Mouse (Mus musculus): ENCODE results near the gene Snrnp70.
A peak's percentile ranks its signal among the peaks of the same experiment; 100 is the strongest.
"Not testable (repeated sequence)": the region's sequence is repeated elsewhere in the genome, so short reads cannot be mapped to it uniquely, and the experiment has no call there.

Gene Snrnp70

GRCm38 (mm10) chr7:45368178-45368577 is 27.4 kb downstream of the Snrnp70 start:
- DNase-seq (ENCODE audit: low read depth, low spot score), result no peak

- peak; percentile 91 for DNase-seq (ENCODE audit: low read depth, low spot score)
Measured at GRCm38 (mm10) chr7:45367020-45367880, 28.3 kb downstream of the Snrnp70 start.

- DNase-seq (ENCODE audit: low read depth, low spot score), result no peak
Measured at GRCm38 (mm10) chr7:45366652-45367019, 28.9 kb downstream of the Snrnp70 start, which contains the start of gene Ppfia3. Gene Ppfia3, minus strand, starts transcription at chr7:45367019.

- DNase-seq (ENCODE audit: low read depth, low spot score), result no peak
Measured at GRCm38 (mm10) chr7:45365742-45366651, 29.5 kb downstream of the Snrnp70 start.

GRCm38 (mm10) chr7:45363983-45364382 is 31.6 kb downstream of the Snrnp70 start:
- no peak for DNase-seq (ENCODE audit: low read depth, low spot score)

- no peak for DNase-seq (ENCODE audit: low read depth, low spot score)
Measured at GRCm38 (mm10) chr7:45362801-45363200, 32.7 kb downstream of the Snrnp70 start.

GRCm38 (mm10) chr7:45361243-45361804 is 34.2 kb downstream of the Snrnp70 start:
- DNase-seq (ENCODE audit: low read depth, low spot score), result peak; percentile 63

GRCm38 (mm10) chr7:45360404-45361125 is 35.0 kb downstream of the Snrnp70 start:
- no peak for DNase-seq (ENCODE audit: low read depth, low spot score)

- DNase-seq (ENCODE audit: low read depth, low spot score), result not testable (repeated sequence)
Measured at GRCm38 (mm10) chr7:45359081-45359480, 36.5 kb downstream of the Snrnp70 start.

- no peak for DNase-seq (ENCODE audit: low read depth, low spot score)
Measured at GRCm38 (mm10) chr7:45356087-45356486, 39.5 kb downstream of the Snrnp70 start.

- no peak for DNase-seq (ENCODE audit: low read depth, low spot score)
Measured at GRCm38 (mm10) chr7:45355318-45356020, 40.1 kb downstream of the Snrnp70 start.

GRCm38 (mm10) chr7:45353041-45353440 is 42.5 kb downstream of the Snrnp70 start:
- no peak for DNase-seq (ENCODE audit: low read depth, low spot score)

- DNase-seq (ENCODE audit: low read depth, low spot score), result no peak
Measured at GRCm38 (mm10) chr7:45346905-45347304, 48.6 kb downstream of the Snrnp70 start.

- no peak for DNase-seq (ENCODE audit: low read depth, low spot score)
Measured at GRCm38 (mm10) chr7:45343543-45343942, 52.0 kb downstream of the Snrnp70 start.

GRCm38 (mm10) chr7:45342081-45342480 is 53.5 kb downstream of the Snrnp70 start:
- no peak for DNase-seq (ENCODE audit: low read depth, low spot score)

- peak; percentile 50 for DNase-seq (ENCODE audit: low read depth, low spot score)
Measured at GRCm38 (mm10) chr7:45341303-45341702, 54.2 kb downstream of the Snrnp70 start.

- no peak for DNase-seq (ENCODE audit: low read depth, low spot score)
Measured at GRCm38 (mm10) chr7:45340669-45341068, 54.9 kb downstream of the Snrnp70 start.

GRCm38 (mm10) chr7:45340066-45340442 is 55.5 kb downstream of the Snrnp70 start:
- no peak for DNase-seq (ENCODE audit: low read depth, low spot score)

GRCm38 (mm10) chr7:45339410-45340065 is 56.0 kb downstream of the Snrnp70 start:
- peak; percentile 64 for DNase-seq (ENCODE audit: low read depth, low spot score)
